Comparison of ENCODE assay signal across 8 mouse cellular contexts in the genomic region with DNA sequence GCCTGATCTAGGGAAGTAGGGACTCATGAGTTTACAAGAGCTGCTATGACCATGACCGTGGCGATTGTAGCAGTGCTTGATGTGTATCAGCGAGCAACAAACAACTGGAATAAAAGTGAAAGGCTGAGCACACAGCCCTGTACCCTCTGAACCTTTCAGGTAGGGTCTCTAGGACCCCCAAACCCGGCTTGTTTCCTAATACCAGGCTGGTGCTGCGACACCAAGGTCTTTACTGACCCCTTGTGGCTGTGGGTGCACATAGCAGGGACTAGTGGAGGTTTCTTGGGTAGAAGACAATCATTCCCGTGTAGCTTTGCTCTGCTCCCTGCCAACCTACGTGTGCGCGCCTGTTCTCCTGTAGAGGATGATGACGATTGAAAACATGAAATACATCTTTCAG. TPM values are rescaled to one million over a fixed set of nuclear protein-coding genes. Genes with fewer than 3 reads are reported as not detected.
DNase-seq lines count a peak whose midpoint lies in the region; ATAC-seq and TF ChIP-seq lines count a peak whose summit lies in the region.

No protein-coding gene starts in this region.

- H3K4me2 ChIP-seq in forebrain, postnatal 0 days (ENCODE audit: low read depth), result no peak overlapping the region
- no peak overlapping the region for H3K4me2 ChIP-seq in forebrain, embryonic 15.5 days (replicated peaks)

- H3K9ac ChIP-seq in forebrain, postnatal 0 days, result no peak overlapping the region
- no peak overlapping the region for H3K9ac ChIP-seq in forebrain, embryonic 15.5 days (replicated peaks)
- no peak overlapping the region for H3K9ac ChIP-seq in ES-Bruce4 (ENCODE audit: low read depth, poor library complexity, severe bottlenecking)

- TF ChIP-seq EP300 in ES-Bruce4 (IDR thresholded peaks at IDR 0.05; ENCODE audit: insufficient read depth, low read depth, low read length), result no peak

- H3K9me3 ChIP-seq in forebrain, postnatal 0 days (ENCODE audit: low read length), result no peaks in the 10 kb centered on the region
- no peaks in the 10 kb centered on the region for H3K9me3 ChIP-seq in forebrain, embryonic 15.5 days
- H3K9me3 ChIP-seq in ES-Bruce4 (replicated peaks; ENCODE audit: control insufficient read depth, insufficient read depth, low read length, poor library complexity, severe bottlenecking), result no peaks in the 10 kb centered on the region

- no peak overlapping the region for H3K4me3 ChIP-seq in forebrain, postnatal 0 days (ENCODE audit: low read depth, low read length)
- no peak overlapping the region for H3K4me3 ChIP-seq in forebrain, embryonic 15.5 days
- H3K4me3 ChIP-seq in ES-Bruce4 (ENCODE audit: low read depth, low read length), result peak overlapping the region; percentile 30; the same call in 1 of the 2 replicates

- DNase-seq in forebrain, postnatal 0 days, result peak; percentile 74
- peak; percentile 71 for DNase-seq in cerebellum, adult 11 months
- DNase-seq in layer of hippocampus, adult 9-11 months, result peak; percentile 46
- peak; percentile 61 for DNase-seq in lung, postnatal 10 days
- DNase-seq in spleen, adult 18-20 months, result peak; percentile 26 to 53

- TF ChIP-seq CTCF in forebrain, postnatal 0 days (IDR thresholded peaks at IDR 0.05; ENCODE audit: low read depth), result peak; percentile 86
- peak; percentile 91 for TF ChIP-seq CTCF in ES-Bruce4 (IDR thresholded peaks at IDR 0.05; ENCODE audit: low read depth, low read length)

- no peaks in the 10 kb centered on the region for H3K4me1 ChIP-seq in forebrain, postnatal 0 days (ENCODE audit: insufficient read depth)
- H3K4me1 ChIP-seq in forebrain, embryonic 15.5 days, result no peaks in the 10 kb centered on the region
- H3K4me1 ChIP-seq in ES-Bruce4 (ENCODE audit: control insufficient read depth, insufficient read depth, low read length), result no peaks in the 10 kb centered on the region

- WGBS in forebrain, postnatal 0 days, result 31% methylated on average over 10 of the region's 10 CpGs
- 35% methylated on average over 10 of the region's 10 CpGs for whole genome bisulfite sequencing in forebrain, embryonic 15.5 days

- no peak overlapping the region for H3K27ac ChIP-seq in forebrain, postnatal 0 days (ENCODE audit: low read depth, low read length)
- no peak overlapping the region for H3K27ac ChIP-seq in forebrain, embryonic 15.5 days (replicated peaks)
- H3K27ac ChIP-seq in ES-Bruce4 (ENCODE audit: insufficient read depth, low read length), result no peak overlapping the region

- TF ChIP-seq POLR2A in ES-Bruce4 (IDR thresholded peaks at IDR 0.05; ENCODE audit: insufficient read depth, low read length), result no peak

- H3K36me3 ChIP-seq in forebrain, postnatal 0 days (ENCODE audit: insufficient read depth), result no peaks in the 10 kb centered on the region
- no peaks in the 10 kb centered on the region for H3K36me3 ChIP-seq in forebrain, embryonic 15.5 days
- no peaks in the 10 kb centered on the region for H3K36me3 ChIP-seq in ES-Bruce4 (ENCODE audit: control insufficient read depth, insufficient read depth, low read length, poor library complexity, severe bottlenecking)

- ATAC-seq in forebrain, postnatal 0 days, result 0 out of 2 replicates have a peak, but pooled peaks have one; percentile 8
- no peak for ATAC-seq in forebrain, embryonic 15.5 days (replicated peaks)
- ATAC-seq in granulocyte monocyte progenitor cell, adult 5-6 weeks (replicated peaks; ENCODE audit: poor library complexity, severe bottlenecking), result peak; percentile 62

- no peaks in the 10 kb centered on the region for H3K27me3 ChIP-seq in forebrain, postnatal 0 days (ENCODE audit: insufficient read depth, low read length)
- H3K27me3 ChIP-seq in forebrain, embryonic 15.5 days, result no peaks in the 10 kb centered on the region
- no peaks in the 10 kb centered on the region for H3K27me3 ChIP-seq in ES-Bruce4 (ENCODE audit: control insufficient read depth, insufficient read depth, low read length, poor library complexity, severe bottlenecking)

RNA-seq across cellular contexts. Expression of a gene that starts 15.8 kb away (rescaled TPM):
- total RNA-seq in forebrain, postnatal 0 days (2014; rRNA removed), result 2.9 and 6.0 TPM in 2 replicates
- 4.2 and 5.3 TPM in 2 replicates for polyA plus RNA-seq in forebrain, postnatal 0 days (2015; fragmentation: Nextera tagmentation; extraction: Ambion mirVana)
- 0.41 and 0.64 TPM in 2 replicates for polyA plus RNA-seq in forebrain, embryonic 15.5 days (2015; fragmentation: Nextera tagmentation; extraction: Ambion mirVana)
- polyA plus RNA-seq in ES-Bruce4 (2011; ENCODE audit: insufficient read depth, insufficient read length, low read depth, missing spikeins), result 3.2 and 3.9 TPM in 2 replicates
- total RNA-seq in granulocyte monocyte progenitor cell, adult 5-6 weeks (2014; fragmentation: Nextera tagmentation), result 4.4 TPM in 2 replicates
- total RNA-seq in granulocyte monocyte progenitor cell, adult 5-6 weeks (2017), result 2.1 and 2.4 TPM in 2 replicates
